Mouse (Mus musculus) urinary bladder, postnatal 25 days (tissue): ENCODE results near the gene Mier2.

Source experiments
- DNase-seq: peaks from one replicate; pipeline ENCODE4 v3.0.0; 2022; ENCODE audit warnings: low spot score

The Mier2 gene

DNA sequence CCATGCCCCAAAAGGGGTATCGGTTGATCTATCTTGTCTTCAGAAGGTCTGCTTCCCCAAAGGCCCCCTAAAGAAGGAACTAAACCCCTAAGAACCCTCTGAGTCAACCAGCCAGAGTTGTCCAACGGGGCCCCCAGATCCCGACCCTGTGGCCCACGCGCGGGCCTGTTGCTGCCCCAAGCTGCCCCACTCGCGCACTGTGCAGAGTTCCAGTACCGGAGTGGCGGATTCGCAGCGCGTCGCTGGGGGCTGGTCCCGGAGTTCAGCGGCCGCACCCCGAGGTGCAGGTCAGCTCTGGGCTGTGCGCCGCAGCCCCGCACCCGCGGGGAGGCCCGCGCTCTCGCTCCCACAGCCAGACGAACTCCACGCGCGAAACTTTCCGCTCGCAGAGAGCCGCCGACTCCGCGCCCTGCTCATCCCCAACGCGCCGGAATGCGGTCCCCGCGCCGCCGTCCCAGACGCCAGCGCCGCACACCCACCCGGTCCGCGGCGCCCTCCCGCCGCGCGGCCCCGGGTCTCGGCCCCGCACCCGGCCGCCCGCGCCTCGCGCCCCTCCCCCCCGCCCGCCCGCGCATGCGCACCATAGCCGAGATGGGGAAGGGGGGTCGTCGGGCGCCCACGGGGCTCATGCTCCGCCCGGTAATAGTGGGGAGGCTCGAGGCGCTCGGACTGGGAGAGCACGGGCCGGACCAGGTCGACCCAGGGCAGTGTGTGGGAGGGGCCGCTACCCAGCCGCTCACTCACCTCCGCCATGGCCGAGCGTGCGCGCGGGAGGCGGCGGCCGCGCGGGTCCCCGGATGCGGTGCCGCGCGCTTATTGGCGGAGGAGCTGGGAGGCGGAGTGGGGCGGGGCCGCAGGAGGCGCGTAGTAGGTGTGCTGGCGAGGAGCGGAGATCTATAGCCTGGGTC lies at the start of gene Mier2:
Gene Mier2, minus strand, starts transcription at position 870 of the 908 bp plus-strand sequence.
- DNase-seq, result peak; percentile 75

DNA sequence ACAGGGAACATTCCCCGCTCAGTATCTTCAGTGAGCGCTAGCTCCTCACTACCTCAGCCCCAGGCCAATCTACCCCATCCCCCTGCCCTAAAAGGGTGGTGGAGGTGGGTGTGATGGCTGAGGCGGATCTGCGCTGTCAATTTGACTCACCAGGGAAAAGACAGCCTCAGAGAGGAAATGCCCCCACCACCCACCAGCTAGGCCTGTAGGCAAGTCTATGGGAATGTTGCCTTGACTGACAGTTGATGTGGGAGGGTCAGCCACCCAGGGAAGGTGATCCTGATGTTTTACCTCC lies 42.9 kb upstream of the Mier2 start:
- DNase-seq, result no peak

DNA sequence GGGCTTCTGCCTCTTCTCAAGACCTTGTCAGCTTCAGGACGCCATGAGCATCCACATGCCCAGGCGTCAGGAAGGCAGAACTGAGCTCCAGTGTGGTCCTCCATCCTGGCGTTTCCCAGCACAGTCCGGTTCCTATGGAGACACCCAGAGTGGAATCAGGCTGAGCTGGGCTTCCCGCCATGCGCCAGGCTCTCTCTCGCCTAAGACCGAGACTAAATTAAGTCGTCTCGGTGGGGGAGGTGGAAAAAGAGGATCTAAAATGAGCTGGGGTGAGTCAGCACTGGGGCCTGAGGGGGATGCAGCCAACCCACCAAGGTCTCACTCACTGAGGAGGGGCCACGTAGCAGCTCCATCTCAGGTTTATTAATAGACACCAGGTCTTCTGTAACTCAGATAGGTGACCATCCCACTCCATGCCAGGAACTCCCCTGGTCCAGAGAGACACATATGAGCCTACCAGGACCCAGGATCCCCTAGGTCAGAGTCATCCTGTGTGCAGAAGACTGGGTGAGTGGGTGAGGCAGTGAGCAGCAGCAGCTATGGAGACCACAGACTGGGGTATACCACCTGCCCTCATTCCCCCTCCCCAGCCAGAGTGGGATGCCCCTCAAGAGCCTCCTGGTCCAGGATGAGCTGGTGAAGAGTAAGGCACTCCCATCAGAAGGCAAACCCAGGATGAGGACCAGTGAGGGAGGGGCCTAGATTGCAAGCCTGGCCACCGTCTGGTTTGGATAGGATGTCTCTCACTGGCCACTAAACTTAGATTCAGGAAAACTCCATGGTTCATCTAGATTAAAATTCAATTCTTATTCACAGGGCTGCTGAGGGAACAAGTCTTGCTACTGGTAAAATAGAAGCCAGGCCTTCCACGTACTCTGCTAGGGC lies 42.3 kb upstream of the Mier2 start:
- no peak for DNase-seq

DNA sequence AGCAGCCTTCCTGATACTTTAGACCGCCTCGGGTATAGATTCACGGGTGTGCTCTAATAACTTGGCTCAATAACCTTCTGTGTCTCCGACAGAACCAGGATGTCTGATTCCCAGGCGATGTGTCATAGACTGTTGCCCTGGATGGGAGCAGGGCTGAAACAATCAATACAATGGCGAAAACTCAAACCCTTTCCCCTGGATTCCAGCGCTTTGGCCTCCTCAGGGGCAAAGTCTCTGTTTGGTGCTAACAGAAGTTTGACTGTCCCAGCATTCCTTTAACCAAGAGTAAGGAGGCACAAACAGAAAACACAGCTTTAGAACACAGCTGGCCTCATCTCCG lies 40.6 kb upstream of the Mier2 start:
- DNase-seq, result no peak

DNA sequence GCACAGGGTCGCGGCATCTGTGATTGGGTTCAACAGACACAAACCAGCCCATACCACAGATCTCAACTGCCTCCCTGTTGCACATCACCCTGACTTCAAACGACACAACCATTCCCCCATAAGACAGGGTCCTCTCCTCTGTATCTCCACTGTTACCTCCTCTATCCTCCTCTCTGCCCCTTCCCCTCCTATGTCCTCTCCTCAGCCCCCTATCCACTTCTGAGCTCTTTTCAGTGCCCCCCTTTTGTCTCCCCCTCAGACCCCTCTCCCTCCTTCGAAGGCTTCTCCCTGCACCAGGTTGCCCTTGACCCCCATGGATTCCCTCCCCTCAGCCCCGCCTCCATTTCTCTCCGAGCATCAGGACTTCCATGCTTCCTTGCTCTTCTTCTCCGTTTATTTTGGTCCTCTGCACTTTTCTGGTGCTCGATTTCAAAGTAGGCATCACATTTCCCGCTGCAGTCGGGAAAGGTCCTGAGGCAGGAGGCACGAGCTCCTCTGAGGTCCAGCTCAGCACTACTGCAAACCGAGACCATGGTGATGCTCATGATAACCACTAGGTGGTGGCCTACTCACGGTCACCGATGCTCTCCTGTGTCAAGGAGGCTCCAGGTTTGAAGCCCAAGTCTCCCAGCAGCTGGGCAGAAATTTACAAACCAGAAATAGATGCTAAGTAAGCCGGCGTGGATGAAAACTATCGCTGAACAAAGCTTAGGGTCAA lies 40.0 kb upstream of the Mier2 start:
- DNase-seq, result peak; percentile 37

DNA sequence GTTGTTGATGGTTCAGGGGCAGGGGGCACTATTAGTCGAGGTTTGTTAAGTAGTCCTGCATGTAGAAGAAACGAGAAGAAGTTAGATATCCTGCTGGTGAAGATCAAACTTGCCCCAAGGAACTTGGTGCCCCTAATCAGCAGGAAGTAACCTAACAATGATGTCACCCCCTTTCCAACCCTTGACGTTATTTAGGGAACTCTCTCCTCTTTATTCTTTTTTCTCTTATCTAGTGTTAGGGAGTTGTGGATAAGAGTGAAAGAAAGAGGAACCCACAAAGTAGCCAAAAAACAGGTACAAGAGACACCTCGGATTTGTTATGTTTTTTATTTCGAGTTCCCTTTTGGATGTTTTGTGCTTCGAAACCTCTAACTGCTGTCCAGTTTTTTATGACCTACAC lies 39.1 kb upstream of the Mier2 start:
- no peak for DNase-seq

DNA sequence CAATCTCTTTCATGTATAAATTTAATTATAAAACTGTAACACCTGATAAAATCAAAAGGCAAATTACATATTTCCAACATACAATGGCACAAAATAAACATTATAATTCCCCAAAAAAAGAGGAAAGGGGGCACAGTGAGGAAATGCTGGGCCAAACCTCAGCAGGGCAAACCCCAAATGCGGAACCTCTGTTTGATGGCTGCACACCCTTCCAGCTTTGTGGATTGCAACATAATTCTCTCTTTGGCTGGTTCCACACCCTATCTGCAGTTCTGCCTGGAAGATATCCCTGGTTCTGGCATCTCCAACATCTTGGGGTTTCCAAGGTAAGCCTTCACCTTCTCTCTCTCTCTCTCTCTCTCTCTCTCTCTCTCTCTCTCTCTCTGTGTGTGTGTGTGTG lies 35.7 kb upstream of the Mier2 start:
- no peak for DNase-seq

DNA sequence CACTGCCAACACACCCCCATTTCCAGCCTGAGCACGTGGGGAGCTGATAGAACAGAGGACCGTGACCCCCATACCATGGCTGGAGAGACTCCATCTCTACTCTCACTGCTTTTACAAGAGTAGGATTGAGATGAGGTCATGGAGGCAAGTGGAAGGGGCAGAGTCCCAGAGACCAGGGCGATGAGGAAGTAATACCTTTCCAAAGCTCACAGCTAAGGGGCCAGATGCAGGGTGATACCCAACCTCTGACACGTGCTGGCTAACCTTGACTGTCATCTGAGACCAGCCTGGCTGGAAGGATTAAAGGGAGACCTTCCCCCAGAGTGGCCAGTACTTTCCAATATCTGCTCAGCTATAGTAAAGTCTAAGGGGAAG lies 32.7 kb upstream of the Mier2 start:
- no peak for DNase-seq

DNA sequence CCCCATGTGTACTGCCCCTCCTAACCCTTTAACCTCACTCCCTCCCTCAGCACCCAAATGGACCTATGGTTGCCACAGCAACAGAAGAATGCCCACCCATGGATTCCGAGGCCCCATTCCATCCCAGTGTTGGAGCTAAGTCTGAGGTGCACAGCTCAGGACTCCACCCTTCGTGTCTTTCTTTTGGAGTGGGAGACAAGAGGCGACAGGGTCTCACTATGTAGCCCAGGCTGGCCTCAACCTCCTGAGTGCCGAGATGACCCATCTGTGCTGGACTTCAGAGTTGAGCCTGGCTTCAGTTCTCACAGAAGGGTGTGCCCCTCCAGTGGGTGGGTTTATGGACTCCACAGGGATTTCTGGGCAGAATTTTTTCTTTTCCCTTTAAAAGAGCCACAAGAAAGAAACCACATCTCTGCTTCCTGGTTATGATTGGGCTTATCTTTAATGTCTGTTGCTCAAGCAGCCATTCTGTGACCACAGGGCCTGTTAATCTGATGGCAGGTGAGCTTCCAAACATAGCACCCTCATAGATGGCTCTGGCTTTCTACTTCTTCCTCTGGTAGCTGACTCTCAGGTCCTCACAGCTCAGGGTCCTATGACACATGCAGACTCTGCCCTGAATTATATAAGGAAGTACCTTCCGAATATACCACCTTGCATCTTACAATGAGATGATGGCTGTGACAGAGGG lies 32.2 kb upstream of the Mier2 start, which contains the start of gene Theg:
Gene Theg, minus strand, starts transcription at position 271 of the 691 bp plus-strand sequence.
- no peak for DNase-seq

DNA sequence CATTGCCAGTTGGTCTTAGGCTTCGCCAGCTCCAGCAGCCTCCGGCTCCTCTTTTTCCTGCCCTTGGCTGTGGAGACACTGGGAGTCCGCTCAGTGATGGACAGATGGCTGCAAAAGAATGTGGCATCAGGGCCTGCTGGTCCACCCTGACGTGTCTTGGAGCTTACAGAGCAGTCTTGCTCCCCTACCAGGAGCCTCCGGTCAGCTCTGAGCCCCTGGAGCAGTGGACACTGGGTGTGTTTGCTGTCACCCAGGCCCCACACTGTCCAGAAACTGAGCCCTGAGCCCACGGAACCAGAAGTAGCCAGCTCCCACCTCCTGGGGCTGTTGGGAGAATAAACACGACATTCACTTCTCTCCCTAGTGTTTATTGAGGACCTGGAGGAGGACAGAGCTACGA lies 31.2 kb upstream of the Mier2 start:
- no peak for DNase-seq

DNA sequence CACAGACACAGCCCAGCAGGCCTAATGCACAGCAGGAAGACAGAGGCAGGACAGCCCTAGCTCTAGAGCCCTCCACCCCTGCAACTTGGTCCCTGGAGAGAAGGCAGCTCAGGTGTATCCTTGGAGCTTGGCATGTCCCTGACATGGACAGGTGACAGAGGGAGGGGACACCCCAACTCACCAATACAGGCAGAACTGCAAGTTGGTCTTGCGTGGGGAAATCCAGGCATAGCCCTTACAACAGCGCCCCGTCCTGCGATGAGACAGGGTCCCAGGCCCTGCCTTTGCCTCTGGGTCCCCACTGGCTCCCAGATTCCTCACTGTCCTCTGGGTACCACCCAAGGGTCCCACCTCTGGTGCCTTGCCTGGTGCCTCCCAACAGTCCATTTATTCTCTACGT lies 30.7 kb upstream of the Mier2 start:
- DNase-seq, result no peak

DNA sequence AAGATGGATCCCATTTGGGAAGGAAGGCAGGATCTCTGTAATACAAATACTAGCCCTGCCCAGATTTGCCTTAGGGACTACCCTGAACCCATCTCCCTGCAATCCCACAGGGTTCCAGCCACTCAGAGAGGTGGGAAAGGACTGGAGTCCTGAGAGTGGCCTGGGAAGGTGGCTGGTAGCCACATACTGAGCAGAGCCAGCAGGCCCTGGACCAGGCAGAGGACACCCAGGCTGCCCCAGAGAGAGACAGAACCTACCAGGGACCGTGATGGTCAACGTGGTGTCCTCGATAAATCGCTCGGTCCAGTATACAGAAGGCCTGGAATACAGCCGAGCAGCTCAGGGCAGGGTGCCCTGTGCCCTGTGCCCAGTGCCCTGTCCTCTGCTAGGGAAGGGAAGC lies 30.1 kb upstream of the Mier2 start:
- no peak for DNase-seq

DNA sequence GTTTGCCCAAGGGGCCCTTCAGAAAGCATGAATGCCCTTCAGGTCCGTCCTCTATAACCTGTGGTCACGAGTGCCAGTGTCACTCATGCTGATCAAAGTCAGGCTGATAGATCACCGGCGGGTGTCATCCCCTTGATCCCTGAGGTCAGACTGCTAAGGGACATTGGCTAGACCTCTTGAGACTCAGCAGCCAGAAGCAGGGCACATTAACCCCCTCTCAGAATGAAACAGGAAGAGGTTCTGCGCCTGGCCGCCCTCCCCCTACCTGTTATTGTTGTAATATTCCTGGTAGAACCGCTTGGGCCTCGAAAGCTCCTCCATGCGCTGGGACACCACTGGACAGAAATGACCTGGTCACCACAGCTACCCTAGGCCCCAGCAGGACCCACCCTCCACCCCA lies 29.4 kb upstream of the Mier2 start:
- no peak for DNase-seq

DNA sequence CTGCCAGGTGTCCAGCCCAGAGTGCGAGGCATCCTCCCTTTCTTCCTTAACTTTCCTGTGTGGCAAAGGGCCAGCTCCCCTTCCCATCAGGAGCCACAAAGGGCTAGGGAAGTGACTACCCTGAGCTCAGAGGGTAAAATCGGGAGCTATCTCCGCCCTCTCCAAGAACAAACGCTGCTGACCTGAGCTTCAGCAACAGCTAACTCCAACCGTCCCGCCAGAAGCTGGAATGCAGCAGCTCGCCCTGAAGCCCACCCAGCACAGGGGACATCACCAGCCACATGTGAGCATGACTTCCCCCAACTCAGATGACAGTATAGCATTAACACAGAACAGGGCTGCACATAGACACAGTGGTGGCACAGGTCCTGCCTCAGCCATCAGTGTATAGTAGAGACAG lies 29.0 kb upstream of the Mier2 start:
- no peak for DNase-seq

DNA sequence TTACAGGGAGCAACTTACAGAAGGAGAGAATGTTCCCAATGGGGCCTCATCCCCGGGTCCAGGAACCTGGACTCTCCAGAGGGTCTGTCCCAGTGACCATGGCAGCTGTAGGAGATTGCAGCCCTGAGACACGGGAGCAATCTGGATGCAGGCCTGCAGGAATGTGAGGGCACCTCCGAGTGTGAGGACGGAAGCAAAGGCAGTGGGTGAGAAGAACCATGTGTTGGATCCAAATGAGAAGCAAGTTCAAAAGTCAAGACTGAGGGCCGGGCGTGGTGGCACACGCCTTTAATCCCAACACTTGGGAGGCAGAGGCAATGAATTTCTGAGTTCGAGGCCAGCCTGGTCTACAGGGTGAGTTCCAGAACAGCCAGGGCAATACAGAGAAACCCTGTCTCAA lies 26.5 kb upstream of the Mier2 start:
- DNase-seq, result no peak

DNA sequence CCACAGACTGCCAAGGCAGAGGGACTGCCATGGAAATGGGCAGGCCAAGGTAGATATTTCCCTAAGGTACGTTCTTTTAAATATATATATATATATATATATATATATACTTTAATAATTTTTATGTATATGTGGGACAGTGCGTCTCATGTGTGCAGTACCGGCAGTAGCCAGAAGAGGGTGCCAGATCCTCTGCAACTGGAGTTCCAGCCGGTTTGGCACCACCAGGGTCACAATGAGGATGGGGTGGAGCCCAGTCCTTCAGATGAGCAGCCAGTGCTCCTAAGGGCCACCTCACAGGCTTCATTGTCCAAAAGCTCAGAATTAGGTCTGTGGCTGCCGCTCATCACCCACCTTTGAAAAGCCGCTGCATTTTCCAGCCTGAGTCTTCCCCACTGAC lies 25.8 kb upstream of the Mier2 start:
- DNase-seq, result no peak

DNA sequence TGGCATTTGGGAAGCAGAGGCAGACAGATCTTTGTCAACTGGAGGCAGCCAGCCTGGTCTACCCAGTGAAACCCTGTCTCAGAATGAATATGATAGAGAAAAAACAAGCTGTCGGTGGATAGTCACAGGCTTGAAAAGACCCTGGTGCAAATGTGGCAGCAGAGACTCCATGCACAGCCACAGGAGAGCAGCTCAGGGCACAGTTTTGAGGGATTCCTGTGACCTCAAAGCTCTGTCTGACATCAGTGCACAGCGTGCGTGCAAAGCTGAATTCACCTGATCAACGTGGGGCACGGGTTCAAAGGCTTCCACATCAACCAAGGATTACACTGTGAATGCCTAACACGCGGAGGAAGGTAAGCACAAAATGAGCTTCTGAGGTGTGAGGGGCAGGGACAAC lies 25.4 kb upstream of the Mier2 start:
- DNase-seq, result no peak

DNA sequence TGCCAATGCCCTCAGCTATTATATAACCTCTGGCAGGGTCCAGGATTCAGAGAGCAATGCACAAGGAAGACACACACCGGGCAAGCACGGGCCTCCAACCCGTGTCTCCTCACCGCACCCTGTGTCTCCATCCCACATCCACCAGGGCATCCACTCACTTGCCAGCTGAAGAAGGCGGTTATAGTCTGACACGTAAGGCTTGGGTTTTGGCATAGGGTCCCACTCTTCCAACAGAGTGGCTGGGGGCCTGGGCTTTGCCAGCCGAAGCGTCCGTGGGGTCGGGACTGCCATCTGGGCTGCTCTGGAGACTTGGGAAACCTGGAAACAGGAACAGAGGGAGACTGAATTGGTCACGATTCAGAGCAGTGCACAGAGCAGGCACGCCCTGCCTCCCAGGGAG lies 24.8 kb upstream of the Mier2 start:
- no peak for DNase-seq

DNA sequence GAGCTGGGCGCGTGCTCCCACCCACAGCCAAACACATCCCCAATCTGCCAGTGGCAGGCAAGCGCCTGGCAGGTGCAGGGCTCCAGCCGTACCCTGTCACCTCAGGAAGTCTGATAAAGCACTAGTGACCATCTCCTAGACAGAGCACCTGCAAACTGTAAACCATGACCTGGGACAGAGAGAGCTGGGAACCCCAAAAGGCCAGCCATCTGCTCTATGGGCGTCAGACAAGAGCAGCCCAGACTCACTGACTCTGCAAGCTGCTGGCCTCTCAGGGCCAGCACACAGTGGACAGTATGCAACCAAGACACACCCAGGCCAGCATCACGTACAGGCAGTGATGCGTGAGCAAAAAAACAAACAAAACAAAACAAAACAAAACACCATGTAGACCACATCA lies 23.9 kb upstream of the Mier2 start:
- no peak for DNase-seq

DNA sequence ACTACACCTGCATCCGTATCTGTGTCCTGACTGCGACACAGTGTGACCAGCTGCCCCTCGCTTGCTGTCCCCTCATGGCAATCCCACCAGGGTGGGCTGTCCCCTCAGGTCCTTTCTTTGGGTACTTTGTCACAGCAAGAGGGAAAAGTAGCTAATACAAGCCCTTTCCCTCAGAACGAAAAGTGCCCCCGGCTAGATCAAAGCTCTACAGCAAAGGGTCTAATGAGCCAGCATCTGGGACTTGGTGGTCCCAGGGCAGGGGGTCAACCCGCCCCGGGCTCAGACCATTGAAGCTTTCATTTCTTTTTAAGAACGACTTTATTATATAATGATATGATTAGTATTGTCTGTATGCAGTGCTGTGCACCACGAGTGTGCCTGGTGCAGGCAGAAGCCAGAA lies 23.3 kb upstream of the Mier2 start:
- DNase-seq, result no peak

DNA sequence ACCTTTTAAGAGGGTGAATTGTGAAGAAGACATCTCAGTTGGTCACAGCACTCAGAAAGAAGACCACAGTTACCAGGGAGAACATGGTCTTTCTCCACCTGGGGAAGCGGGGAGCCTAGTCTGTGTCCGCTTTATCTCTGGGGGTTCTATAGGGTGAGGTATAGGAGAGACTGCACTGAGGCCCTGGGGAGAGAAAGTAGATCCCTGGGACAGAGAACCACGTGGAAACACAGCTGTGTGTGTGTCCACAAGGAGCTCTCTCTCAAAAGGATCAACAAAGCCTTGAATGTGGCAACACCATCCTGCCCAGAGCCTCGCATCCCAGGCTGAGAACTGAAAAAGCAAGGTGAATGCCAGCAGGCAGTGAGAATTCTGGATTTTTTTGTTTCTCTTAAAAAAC lies 22.4 kb upstream of the Mier2 start:
- DNase-seq, result no peak

DNA sequence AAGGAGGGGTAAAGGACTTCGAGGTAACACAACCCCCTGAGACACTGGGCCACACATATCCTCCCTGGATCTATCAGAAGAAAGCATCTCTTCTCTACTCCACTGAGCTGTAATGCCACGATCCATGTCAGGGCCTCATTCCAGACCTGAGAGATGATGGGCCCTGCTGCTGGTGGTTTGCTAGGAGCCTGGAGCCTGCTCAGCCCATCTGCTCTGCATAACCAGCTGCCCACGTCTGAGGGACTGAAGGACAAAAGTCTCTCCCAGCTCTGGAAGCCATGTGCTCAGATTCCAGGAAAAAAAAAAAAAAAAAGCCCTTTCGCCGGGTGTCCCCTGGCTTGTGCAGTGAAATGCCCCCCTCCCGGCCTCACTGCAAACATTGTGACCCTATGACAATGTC lies 20.8 kb upstream of the Mier2 start:
- DNase-seq, result no peak
